Mouse (Mus musculus) erythroblast, embryonic 14.5 days (primary cell): Measurements from ENCODE around the gene Zfp362.
A peak's percentile ranks its signal among the peaks of the same experiment; 100 is the strongest.

Experiments
- GATA1 ChIP-seq: IDR thresholded peaks from 2 replicates; pipeline ENCODE4 v1.6.1; 2012; ENCODE audit warnings: low read length, inconsistent platforms, mixed read lengths
- TAL1 ChIP-seq: IDR thresholded peaks from 3 replicates; pipeline ENCODE4 v1.6.1; 2012; ENCODE audit warnings: low read length, inconsistent platforms, mixed read lengths

- TF ChIP-seq GATA1 (peak; percentile 12; the same call in 1 of the 2 replicates), TAL1 (peak; percentile 42; the same call in 2 of the 3 replicates)
These were observed 45.8 kb downstream of the Zfp362 start for GRCm38 (mm10) chr4:128760029-128760428.
